Mouse (Mus musculus): ENCODE data around the gene Ift122. TPM values are rescaled to one million over a fixed set of nuclear protein-coding genes. Genes with fewer than 3 reads are reported as not detected.

The Ift122 gene
- total RNA-seq, 2 experiments from 2014 or later, result 26.7 to 28.7 TPM

GRCm38 (mm10) chr6:115973881-115974662 is 120.8 kb downstream of the Ift122 start:
- DNase-seq (ENCODE audit: extremely low spot score in 1 of 2, low spot score in 1 of 2), result no peak

GRCm38 (mm10) chr6:115975606-115976005 is 122.3 kb downstream of the Ift122 start:
- no peak for DNase-seq (ENCODE audit: extremely low spot score in 1 of 2, low spot score in 1 of 2)

Other genes with a start within 250 kb of the Ift122 start
- 100 to 1,000 TPM in 1 of 2 experiments, 10 to 100 TPM in 1; 83.6 to 106 TPM for gene Raf1, start 176.8 kb upstream of the Ift122 start, total RNA-seq (2021)
- gene Tmem40, start 91.1 kb upstream of the Ift122 start, total RNA-seq (2021), result under 1 TPM in 1 of 2 experiments, not detected in 1; 0.62 TPM
- gene Cand2, start 78.9 kb upstream of the Ift122 start, total RNA-seq (2021), result 1 to 10 TPM; 2.7 to 3.8 TPM
- gene Rpl32, start 44.7 kb upstream of the Ift122 start, total RNA-seq (2021), result 100 to 1,000 TPM; 471 to 520 TPM
- 1 to 10 TPM; 2.8 to 3.8 TPM for gene Efcab12, start 15.1 kb upstream of the Ift122 start, total RNA-seq (2021)
- gene Mbd4, start 99 bp upstream of the Ift122 start, total RNA-seq (2021), result 1 to 10 TPM; 5.8 to 6.1 TPM
- gene Rho, start 78.3 kb downstream of the Ift122 start, total RNA-seq (2021), result under 1 TPM; 0.49 to 0.59 TPM
- not detected for gene H1foo, start 91.5 kb downstream of the Ift122 start, total RNA-seq (2021)
- 10 to 100 TPM; 17.8 to 24.5 TPM for gene Plxnd1, start 141.5 kb downstream of the Ift122 start, total RNA-seq (2021)

Data from layer of hippocampus, postnatal 25 days (tissue).